Mouse (Mus musculus) cerebellum, adult (tissue): ENCODE measurements around the gene Hsd3b2.
"Not testable (repeated sequence)": the region's sequence is repeated elsewhere in the genome, so short reads cannot be mapped to it uniquely, and the experiment has no call there.

ENCODE experiments used
- ATAC-seq: cut with Nextera tagmentation; 2 replicates; pipeline ENCODE4 v1.9.2; 2017; ENCODE audit warnings: mild to moderate bottlenecking, moderate library complexity, mixed read lengths; ENCODE audit not compliant: insufficient number of reproducible peaks, low FRiP score, low TSS enrichment

Hsd3b2 gene

DNA sequence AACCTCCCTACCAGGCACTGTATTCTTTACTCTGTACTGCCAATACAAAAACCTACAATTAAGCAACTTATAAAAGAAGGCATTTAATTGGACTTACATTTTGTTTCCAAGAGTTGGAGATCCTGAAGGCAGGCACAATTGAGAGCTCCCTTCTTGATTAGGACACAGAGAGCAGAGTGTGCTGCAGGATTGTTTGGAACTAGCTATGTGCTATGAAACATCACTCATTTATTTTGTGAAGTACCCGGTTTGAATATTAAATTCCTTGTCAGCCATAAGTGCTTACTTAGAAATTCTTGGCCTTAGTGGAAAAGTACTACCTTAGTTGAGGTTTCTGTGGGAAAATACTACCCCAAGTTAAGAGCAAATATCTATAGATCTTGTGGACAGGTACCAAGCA lies at the start of gene Hsd3b2:
Hsd3b2 (minus strand) TSS at position 168 of the 400 bp plus-strand sequence.
- no peak for ATAC-seq

- ATAC-seq = no peak
Observed at GRCm38 (mm10) chr3:98764155-98764554, 39.8 kb upstream of the Hsd3b2 start.

DNA sequence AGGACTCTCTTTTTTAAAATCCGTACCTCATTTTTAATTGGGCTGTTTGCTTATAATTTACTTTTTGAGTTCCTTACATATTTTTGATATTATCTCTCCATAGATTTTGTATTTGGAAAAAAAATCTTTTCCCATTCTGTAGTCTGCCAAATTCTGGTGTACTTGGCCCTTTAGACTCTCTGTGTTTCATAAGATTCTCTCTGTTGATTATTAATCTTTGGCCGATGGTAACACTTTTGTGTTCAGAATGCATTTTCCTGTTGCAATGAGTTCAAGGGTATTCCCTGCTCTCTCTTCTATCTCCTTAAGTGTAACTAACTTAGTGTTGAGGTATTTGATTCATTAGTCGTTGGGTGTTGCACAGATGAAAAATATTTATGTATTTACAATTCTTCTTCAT lies 32.5 kb upstream of the Hsd3b2 start:
- no peak for ATAC-seq

DNA sequence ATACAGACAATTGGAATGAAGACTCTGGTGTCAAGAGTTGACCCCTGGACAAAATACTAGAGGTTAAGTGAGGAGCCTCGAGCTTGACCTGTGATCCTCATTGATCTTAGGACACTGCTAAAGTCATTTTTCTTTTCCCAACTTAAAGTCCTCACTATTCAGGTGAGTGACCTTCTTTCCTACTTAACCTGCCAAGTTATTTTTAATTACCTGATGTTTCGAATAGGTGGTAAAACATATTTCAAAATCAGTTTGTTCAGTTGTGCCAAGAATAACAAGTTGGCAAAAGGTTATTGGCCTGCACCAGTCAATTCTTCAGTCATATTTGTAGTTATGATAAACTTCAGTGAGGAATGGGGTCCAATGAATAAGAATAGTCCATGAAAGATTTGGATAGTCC lies 27.8 kb upstream of the Hsd3b2 start:
- ATAC-seq = no peak

DNA sequence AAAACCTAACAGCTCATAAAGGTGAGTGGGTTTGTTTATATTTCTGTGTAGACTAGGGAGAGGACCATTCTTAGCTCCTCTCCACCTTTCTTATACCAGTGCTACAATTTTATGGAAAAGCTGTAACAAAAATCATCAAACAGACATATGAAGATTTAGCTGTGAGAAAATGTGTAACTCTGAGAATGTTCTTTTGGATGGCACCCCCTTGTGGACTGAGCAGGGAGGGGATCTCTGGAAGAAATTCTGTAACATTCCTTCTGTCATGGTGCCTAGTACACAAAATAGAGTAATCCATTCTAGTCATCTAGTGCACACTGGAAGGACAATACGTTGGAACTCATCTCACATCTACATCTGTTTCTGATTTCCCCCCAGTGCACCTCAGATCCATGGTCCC lies 16.7 kb upstream of the Hsd3b2 start:
- ATAC-seq = not testable (repeated sequence)

GRCm38 (mm10) chr3:98734340-98734739 lies 10.0 kb upstream of the Hsd3b2 start:
- ATAC-seq = no peak

GRCm38 (mm10) chr3:98733724-98734123 lies 9.4 kb upstream of the Hsd3b2 start:
- no peak for ATAC-seq

GRCm38 (mm10) chr3:98726281-98726680 lies 1.9 kb upstream of the Hsd3b2 start:
- ATAC-seq = no peak

DNA sequence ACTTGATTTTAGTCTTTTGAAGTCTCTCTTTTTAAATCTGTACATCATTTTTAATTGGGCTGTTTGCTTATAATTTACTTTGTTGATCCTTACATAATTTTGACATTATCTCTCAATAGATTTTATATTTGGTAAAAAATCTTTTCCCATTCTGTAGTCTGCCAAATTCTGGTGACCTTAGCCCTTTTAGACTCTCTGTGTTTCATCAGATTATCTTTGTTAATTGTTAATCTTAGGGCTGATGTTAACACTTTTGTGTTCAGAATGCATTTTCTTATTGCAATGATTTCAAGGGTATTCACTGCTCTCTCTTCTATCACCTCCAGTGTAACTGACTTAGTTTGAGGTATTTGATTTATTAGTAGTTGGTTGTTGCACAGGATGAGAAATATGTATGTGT lies 3.6 kb downstream of the Hsd3b2 start:
- ATAC-seq = no peak

DNA sequence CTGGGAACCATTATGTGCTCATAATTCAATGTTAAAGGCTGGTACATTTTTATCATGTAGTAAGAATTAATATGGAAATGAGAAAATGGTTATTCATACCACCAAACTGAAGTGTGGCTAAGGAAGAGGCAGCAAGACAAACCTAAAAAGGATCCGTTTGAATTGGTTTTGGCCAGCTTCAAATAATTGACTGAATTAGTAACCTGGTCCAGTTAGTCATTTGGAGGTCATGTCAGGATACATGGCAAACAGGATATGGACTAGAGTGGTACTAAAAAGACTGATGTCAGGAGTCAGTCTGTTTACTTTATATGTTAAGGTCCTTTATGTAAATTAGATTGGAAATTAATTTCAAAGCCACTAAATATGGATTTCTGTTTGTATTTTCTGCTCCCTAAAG lies 41.9 kb downstream of the Hsd3b2 start:
- no peak for ATAC-seq

GRCm38 (mm10) chr3:98680786-98681185 lies 43.6 kb downstream of the Hsd3b2 start:
- ATAC-seq = no peak
